Mouse (Mus musculus) layer of hippocampus, postnatal 10 days (tissue): Measurements from ENCODE around the gene Fgfr1op. TPM values are rescaled to one million over a fixed set of nuclear protein-coding genes. Genes with fewer than 3 reads are reported as not detected.
"Not testable (repeated sequence)": the region's sequence is repeated elsewhere in the genome, so short reads cannot be mapped to it uniquely, and the experiment has no call there.

Source experiments
- DNase-seq, 2 experiments: peaks; one replicate each; pipeline ENCODE4 v3.0.0; 2021; ENCODE audit warnings: low spot score in 2 of 2
- total RNA-seq, 2 experiments: library from RNA; stranded (reverse); gene quantifications; 2 replicates each; pipeline ENCODE4 v1.2.3; 2021

Gene Fgfr1op
- total RNA-seq, 2 experiments from 2014 or later, result 18.9 to 22.7 TPM

DNA sequence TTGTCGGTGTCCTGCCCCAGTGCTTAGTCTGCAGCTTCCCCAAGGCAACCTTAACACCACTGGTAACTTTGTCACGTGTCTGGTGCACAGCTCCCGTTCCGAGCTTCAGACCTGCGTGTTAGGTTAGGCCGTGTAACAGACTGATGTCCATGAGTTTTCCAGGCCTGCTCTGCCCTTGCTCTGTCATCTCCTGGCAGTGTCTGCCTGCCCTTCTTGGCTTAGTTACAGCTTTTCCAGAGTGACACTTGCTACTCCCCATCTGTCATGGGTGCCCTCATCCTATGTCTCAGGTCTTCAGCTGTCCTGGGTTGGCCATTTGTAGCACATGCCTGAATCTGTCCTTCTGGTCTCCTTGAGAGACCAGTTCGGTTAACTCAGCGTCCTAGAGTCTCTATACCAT lies 2.1 kb downstream of the Fgfr1op start:
- DNase-seq, result not testable (repeated sequence)

DNA sequence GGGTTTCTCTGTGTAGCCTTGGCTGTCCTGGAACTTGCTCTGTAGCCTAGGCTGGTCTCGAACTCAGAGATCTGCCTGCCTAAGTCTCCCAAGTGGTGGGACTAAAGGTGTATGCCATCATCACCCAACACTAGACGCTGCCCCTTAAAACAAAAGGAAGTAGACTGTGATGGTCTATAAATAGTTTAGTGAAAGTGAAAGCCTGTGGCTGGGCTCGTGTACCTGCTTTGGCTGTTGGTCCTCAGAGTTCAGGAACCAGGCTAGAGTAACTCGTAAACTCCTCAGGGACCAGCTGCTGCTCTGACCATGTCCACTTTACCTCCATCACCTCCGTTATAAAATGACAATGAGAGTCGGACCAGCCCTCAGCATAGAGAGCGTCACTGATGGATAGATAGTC lies 5.0 kb downstream of the Fgfr1op start:
- DNase-seq, result no peak

DNA sequence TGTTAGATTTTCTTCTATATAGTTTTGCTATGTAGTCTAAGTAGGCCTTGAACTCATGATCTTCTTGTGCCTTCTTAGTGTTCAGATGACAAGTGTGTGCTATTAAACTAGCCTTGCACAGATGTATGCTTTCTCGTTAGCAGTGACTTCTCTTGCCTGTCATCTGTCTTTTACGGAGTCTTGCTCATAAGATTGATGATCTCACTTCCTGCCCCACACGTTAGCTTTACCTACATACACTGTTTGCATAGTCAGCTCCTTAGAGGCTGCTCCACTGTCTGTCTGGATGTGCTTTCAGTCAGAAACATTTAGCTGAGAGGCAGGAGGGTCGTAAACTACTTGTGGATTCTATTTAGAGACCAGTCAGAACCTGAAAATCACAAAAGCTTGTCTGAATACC lies 5.8 kb downstream of the Fgfr1op start:
- DNase-seq, result no peak

DNA sequence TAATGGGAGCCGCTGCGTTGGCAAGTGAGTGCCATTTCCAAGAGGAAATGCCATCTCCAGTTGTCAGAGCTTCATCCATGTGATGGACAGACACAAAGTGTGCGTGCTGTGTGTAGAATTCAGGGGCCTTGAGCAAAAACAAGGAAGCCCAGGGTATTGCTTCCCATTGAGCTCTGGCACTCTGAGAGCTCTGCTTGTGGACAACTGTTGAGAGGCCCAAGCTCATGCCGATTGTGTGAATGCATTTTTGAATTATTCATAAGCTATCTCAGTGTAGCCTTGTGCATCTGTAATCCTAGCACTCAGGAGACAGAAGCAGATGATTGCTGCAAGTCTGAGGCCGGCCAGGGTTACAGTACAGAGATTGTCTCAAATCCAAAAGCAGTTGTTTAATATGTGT lies 11.8 kb downstream of the Fgfr1op start:
- no peak for DNase-seq

DNA sequence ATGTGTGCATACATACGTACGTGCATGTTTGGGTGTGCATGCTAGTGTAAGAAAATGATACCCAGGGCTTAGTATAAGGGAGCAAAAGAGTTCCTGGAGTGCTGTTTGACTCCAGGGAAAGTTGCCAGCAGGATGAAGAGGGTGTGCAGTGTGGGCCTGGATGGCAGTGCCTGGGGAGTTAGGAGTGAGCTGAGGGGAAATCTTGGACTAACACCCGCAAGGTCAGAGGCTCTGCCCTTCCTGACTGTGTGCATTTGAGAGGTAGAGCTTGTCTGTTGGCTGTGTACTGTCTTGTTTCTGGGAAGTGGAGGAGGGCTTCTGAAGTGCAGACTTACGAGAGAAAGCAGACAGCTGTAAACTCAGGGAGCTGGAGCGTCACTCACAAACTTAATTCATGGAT lies 18.5 kb downstream of the Fgfr1op start:
- DNase-seq, result no peak

DNA sequence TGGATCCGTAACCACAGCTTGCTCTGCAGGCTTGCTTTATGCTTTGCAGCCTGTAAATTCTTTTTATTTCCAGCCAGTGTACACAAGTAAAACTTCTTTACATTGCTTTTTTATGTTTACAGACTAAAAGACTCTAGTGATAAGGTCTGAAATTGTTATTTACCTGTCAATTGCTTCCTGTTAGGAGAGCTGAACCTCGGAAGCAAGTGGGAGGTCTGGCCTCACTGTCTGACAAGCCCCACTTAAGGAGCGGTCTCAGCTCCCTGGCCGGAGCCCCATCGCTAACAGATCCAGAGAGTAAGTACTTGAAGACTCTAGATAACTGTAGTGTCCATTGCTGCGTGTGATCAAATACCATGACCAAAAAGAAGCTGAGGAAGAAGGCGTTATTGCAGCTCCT lies 18.9 kb downstream of the Fgfr1op start:
- no peak for DNase-seq

DNA sequence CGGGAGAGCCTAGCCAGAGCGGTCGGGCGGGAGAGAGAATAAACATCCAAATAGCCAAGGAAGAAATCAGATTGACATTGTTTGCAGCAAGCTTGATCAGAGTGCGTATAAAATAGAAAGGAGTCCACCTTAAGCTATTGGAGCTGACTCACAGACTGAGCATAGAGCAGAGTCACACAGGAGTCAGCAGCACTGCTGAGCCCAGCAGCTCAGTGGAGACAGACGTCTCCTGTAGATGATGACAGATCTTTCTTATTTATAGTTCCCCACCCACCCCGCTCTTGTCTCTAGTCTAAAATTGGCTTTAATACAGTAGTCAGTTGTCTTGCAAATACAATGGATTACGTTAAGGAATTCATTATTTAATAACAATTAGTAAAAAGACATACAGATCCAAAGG lies 28.4 kb downstream of the Fgfr1op start:
- DNase-seq, result no peak

DNA sequence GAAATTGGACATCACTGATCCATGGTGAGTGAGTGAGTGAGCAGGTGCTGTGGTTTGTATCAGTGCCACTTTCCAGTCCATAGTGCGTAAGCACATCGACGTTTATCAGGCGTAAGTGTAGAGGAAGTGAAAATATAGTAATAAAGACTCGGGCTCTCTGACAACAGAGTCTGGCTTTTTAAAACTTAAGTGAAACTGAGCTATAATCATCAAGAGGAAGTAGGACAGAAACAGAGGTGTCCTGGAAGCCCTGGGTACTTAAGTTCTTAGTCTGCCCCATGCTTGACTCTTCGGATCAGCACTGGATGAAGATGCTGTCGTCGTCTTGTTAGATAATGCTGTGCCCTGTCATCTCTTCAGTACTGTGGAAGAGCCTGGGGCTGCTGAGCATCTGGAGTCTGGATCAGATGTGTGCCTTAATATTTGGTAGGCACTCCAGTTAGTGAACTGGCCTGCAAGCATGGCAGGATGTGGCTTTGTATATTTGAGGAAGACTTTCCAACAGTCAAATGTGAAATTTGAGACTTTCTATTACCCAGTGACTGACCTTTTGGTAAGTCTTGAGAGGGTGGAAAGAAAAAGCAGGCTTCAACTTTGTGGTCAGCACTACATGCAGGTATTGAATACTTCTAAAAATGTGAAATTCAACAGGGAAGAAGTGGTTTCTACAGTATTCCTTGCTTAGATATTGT lies 30.5 kb downstream of the Fgfr1op start:
- DNase-seq, result no peak

DNA sequence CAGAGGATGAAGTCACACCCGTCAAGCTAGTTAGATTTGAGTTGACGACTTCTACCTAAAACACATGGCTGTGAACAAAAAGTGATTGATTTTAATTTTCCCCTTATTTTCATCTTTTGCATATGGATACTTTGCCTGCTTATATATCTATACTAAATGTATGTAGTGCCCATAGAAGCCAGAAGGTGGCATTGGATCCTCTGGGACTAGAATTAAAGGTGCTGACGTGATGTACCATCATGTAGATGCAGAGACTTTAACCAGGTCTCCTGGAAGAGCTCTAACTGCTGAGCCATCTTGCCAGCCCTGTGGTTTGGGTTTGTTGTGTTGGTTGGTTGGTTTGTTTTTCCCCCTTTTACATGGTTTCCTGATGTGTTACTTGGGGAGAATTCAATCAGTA lies 32.4 kb downstream of the Fgfr1op start:
- DNase-seq, result no peak

DNA sequence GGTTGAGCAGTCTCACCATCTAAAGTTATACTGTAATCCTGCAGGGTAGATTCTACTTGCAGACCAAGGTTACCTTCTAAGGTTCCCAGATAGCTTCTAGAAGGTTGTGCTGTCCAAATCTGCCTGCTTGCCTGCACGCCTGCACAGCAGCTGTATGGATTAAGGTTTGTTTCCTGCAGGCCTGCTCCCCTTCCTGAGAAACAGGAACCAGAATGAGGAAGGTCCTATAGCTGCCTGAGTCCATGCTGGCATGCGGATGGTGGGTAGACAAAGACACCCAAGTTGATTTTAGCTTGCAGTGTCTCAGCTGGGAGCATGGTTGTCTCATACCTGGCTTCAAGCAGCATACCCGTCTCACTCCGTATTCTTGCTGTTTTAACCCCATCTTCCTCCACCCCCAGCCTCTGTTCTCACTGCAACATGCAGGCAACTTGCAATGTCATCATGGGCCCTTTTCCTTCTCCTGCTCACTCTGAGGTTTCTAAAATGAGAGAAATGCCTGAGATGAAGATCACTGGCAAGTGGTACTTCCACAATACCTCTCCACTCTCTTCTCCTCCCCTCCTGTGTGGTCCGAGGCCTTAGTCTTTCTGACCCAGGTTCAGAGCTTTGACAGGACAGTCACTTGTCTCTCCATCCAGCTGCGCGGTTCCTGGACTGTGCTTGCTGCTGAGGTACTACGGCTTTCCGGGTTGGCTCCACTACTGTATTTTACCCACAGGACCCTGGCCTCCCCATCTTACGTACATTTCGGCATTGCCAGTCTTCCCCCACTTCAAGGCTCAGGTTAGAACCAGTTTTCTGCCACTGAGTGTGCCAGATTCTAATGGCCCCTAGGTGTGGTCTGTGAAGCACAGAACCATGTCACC lies 34.0 kb downstream of the Fgfr1op start:
- no peak for DNase-seq

DNA sequence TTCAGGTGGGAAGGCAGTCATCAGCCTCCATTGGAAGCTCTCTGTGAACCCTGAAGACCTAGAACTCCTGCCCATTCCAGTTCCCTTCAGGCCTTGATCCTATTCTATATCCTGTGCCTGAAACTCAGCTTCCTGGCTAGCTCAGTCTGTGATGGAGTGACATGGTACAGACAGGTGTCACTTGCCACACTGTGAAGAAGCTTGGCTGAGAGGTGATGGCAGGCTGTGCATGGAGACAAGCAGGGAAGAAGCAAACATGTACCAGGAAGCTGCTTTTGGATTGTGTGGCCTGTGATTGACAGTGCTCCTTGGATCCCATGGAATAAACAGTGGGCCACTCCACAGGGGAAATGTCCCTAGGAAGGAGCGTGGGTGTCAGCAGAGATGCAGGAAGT lies 34.6 kb downstream of the Fgfr1op start:
- no peak for DNase-seq

DNA sequence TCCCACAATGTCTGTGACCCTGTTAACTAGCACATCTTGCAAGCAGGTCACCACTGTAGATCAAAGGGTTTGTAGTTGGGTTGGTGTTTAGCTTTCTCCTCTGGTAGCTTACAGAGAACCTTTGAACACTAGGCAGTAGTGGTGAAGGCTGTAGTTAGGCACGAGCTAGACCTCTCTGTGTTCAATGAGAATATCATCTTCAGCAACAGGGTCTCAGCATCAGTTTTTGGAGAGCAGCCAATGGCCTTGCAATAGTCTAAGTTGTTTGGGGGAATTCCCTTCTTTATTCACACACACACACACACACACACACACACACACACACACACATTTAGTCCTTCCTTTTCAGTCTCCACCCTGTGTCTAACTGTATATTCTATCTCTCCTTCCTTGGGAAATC lies 38.2 kb downstream of the Fgfr1op start:
- no peak for DNase-seq

DNA sequence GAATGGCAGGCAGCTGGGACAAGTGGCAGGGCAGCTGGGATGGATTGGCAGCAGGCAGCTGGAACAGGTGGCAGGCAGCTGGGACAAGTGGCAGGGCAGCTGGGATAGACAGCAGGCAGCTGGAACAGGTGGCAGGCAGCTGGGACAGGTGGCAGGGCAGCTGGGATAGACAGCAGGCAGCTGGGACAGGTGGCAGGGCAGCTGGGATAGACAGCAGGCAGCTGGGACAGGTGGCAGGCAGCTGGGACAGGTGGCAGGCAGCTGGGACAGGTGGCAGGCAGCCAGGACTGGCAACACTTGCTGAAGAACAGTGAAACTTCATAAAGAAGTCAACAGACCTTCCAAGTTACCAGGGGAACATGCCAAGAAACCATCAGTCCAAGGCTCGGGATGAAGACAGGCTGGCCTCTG lies 39.9 kb downstream of the Fgfr1op start:
- not testable (repeated sequence) for DNase-seq

DNA sequence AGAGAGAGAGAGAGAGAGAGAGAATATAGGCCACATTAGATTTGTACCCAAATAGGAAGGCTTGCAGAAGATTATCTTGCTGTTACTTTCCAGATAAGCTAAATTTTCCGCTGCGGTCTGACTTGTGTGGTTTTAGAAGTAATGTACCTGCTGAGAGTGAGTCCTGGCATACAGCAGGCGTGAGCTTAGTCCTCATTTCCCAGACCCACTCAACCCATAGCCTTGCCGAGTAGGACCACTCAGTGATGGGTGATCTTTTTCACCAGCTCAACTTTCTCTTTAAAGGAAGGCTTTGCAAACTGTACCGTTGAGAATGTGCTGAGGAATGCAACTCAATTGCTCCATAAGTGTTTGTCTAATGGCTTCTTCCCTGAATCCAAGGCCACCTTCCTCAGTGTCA lies 41.4 kb downstream of the Fgfr1op start:
- DNase-seq, result no peak

DNA sequence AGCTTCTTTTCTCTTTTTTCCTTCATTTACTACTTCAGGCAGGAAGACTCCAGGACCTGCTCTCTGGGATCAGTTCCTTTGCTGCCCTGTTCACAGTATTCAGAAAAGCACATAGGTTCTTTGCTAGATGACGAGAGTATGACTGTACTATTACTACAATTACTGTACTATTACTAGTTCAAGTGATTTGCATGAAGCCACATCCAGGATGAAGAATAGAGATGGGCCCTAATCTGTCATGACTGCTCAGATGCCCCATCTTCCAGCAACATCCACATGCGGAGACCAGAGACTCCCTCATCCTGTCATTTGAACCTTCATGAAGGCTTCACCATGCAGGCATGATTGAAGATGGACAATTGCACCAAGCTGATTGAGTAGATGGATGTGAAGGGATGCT lies 44.4 kb downstream of the Fgfr1op start:
- DNase-seq, result no peak

DNA sequence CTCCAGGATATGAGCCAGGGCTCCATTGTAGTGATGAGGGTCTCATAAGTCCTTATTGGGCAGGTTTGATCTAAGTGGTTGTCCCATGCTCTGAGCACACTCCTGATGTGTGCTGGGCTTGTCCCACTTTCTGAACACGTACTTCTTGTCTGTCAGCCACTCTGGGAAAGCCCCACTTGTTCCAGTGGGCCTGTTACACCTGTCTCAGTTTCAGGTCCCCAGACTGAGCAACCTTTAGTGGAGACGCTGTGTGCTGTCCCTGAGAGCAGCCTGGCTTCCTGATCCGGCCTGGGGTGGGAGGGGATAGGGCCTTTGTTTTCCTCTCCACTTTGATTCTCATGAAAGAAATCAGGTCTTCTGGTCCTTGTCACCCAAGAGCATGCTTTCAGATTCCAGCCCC lies 44.9 kb downstream of the Fgfr1op start:
- DNase-seq, result no peak

DNA sequence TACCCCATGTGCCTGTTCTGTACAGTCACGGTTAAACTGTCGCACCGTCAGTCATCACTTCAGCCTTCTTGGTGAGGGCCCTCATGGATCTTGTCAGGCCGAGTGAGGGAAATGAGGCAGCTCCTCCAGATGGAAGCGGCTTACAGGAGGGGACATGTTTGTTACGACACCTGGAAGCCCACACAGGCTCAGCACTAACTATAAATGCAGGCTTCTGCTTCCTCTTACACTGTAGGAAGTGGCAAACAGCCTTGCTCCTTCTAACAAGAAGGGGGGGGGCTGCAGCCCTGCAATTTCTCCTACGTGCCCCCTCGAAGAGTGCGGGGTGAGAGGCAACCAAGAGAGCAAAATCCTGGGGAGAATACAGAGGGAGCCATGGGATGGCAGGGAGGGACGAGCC lies 45.4 kb downstream of the Fgfr1op start:
- DNase-seq, result no peak

DNA sequence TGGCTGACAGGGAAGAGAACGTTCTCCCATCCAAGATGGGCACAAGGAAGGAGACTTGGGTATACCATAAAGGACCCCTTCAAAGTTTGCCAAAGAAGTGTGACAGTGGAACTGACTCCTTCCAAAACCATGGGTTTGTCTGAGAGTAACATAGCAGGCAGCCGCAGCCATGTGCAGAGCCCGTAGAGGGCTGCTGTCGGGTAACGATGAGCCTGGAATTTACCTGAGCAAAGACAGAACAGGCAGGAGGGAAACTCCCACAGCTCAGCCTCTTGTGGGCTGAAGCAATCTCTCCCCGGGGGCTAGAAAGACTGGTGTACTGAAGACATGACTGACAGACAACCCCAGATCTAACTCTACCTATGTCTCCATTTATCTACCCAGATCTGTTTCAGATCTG lies 46.1 kb downstream of the Fgfr1op start:
- DNase-seq, result no peak

DNA sequence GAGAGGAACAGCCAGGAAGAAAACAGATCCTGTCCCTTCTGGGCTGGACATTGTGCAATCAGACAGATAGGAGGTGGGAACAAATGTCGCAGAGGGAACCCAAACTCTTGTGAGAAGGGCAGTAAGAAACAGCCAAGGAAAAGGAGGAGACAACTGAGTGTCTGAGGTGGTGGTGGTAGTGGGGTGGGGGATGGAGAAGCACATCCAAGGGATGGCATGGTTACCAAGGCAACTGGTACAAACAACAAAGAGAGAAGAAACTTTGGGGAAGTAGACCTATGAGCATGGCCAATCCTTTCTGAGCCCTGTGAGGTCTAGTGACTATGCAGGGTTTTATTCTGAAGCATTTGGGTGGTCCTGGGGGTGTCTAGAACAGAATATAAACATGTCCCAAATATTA lies 49.1 kb downstream of the Fgfr1op start:
- DNase-seq, result no peak

DNA sequence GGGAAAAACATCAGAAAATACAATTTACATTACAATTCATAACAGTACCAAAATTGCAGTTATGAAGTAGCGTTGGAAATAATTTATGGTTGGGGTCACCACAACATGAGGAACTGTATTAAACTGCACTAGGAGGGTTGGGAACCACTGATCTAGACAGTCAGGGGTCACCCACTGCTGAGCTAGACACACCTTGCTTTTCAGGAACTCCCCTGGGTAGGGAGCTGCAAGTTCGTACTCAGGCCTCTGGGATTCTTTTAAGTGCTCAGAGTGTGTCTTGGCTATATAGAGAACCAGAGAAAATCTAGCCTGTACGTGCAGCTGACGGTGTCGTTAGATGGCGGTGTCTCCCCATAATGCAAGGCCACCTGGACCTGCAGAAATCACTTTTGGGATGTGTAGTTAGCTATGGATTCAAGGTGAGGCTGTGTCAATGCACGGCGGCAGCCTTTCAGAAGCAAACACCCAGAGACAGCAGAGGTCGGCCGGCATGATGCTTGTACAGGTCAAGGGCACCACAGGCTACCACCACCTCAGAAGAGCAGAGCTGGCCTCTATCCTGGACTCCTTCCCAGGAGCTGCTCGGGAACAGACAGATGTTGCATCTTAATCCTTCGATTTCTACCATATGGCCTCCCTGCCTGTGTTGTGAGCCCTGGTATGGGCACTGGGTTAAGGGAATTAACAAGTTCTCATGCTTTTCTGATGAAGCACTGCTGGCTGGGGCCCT lies 49.9 kb downstream of the Fgfr1op start:
- no peak for DNase-seq

DNA sequence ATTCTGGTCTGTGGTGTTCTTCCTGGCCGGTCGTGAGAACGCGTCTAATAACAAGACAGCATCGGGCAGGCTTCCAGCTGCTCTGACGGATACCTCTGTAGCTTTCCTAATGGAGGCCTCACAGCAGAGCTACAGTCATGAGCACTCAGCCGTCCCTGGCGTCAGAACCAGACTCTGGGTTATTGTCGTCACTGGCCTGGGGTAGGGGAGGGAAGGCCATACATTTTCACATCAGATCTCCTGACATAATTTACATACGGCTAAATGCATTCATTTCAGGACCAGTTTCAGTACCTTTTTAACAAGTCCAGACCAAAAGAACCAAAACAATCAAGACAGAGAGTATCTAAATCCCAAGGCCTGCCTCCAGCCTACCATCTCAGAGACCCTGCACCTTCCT lies 57.9 kb downstream of the Fgfr1op start:
- DNase-seq, result no peak

DNA sequence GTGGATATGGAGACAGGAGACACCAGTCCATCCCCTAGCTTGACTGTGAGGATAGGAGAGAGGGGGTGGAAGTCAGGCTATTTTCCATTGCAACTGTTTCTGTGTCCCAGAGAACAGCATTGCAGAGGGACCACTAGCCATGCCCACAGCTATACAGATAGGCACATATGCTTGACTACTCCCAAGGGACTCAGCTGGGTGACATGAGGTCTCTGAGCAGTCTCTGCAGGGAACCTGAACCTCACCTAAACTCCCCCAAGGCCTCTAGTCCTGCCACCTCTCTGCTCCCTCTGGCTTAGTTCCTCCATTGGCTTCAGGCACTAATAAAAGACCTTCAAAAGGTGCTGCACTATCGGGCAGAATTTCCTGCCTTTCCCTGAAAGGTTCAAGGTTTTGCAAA lies 58.8 kb downstream of the Fgfr1op start:
- DNase-seq, result no peak
